Mouse (Mus musculus) liver, adult 2 months (tissue): ENCODE data around the gene Nop53.

Experiments
- CTCF ChIP-seq: fragments of 200-500 bp; IDR thresholded peaks from 2 replicates; pipeline ENCODE4 v1.5.1; 2011; ENCODE audit warnings: low read depth, low read length, control low read depth
- POLR2A ChIP-seq: fragments of 200-500 bp; IDR thresholded peaks from 2 replicates; pipeline ENCODE4 v1.6.1; 2011; ENCODE audit warnings: low read length, control low read depth; ENCODE audit not compliant: insufficient read depth; ENCODE audit errors: extremely low read depth

DNA sequence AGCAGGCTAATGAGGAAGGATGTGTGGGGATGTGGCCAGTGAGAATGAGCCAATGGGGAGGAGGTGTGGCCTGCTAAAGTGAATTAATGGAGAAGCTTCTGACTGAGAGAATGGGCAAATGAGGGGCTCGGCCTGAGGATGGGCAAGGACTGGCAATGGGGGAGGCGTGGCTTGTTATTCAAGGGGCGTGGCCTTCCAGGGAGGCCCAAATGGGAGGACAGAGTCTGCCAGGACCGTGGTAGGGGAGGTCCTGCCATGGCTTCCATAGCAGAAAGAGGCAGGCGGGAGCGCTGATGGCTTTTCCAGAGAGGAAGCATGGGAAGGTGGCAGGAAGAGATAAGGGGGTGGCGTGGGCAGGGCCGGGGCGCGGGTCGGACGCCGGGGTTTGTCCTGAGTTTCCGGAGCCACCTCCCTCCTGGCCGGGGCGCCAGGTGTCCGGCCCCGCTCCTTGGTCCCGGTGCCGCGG is 9.1 kb upstream of the Nop53 start:
- TF ChIP-seq POLR2A (no peak), CTCF (no peak)
